Mouse (Mus musculus) kidney, embryonic 14.5 days (tissue): ENCODE measurements around the gene Castor1. TPM values are rescaled to one million over a fixed set of nuclear protein-coding genes. Genes with fewer than 3 reads are reported as not detected.

Source experiments
- ATAC-seq: fragments of 200-750 bp; cut with Nextera tagmentation; 2 replicates; pipeline ENCODE4 v1.8.0; 2017; ENCODE audit warnings: moderate number of reproducible peaks, mild to moderate bottlenecking, moderate TSS enrichment, moderate library complexity; ENCODE audit not compliant: low FRiP score, low TSS enrichment
- H3K27ac ChIP-seq: fragments of 300-500 bp; sonication (generic); 2 replicates; pipeline ENCODE4 v1.5.1; 2014; ENCODE audit warnings: low read depth, mild to moderate bottlenecking, low read length, moderate library complexity, mixed read lengths
- H3K27me3 ChIP-seq: fragments of 300-500 bp; sonication (generic); 2 replicates; pipeline ENCODE4 v1.6.1; 2014; ENCODE audit warnings: mild to moderate bottlenecking, low read length; ENCODE audit not compliant: control insufficient read depth, insufficient read depth
- H3K36me3 ChIP-seq: fragments of 300-500 bp; sonication (generic); 2 replicates; pipeline ENCODE4 v1.6.1; 2014; ENCODE audit warnings: low read length, mixed read lengths; ENCODE audit not compliant: control insufficient read depth, insufficient read depth
- H3K4me1 ChIP-seq: fragments of 300-500 bp; sonication (generic); 2 replicates; pipeline ENCODE4 v1.6.1; 2014; ENCODE audit warnings: low read length, mixed read lengths; ENCODE audit not compliant: control insufficient read depth, insufficient read depth
- H3K4me2 ChIP-seq: fragments of 300-500 bp; sonication (generic); replicated peaks from 2 replicates; pipeline ENCODE4 v1.6.1; 2014; ENCODE audit warnings: low read depth, mild to moderate bottlenecking, low read length
- H3K4me3 ChIP-seq: fragments of 300-500 bp; sonication (generic); 2 replicates; pipeline ENCODE4 v1.5.1; 2014; ENCODE audit warnings: mild to moderate bottlenecking, low read length
- H3K9ac ChIP-seq: fragments of 300-500 bp; sonication (generic); 2 replicates; pipeline ENCODE4 v1.6.1; 2014; ENCODE audit warnings: low read depth, mild to moderate bottlenecking, low read length, moderate library complexity
- H3K9me3 ChIP-seq: fragments of 300-500 bp; sonication (generic); 2 replicates; pipeline ENCODE4 v1.6.1; 2016; ENCODE audit warnings: low read length; ENCODE audit not compliant: control insufficient read depth
- WGBS: fragments of 180-500 bp; shearing (Covaris S2); extraction: QIAGEN DNeasy Blood & Tissue Kit; methylation state at CpG from one replicate; pipeline ENCODE4 v1.1.7; 2014; 5-methylcytosine and 5-hydroxymethylcytosine counted together
- polyA plus RNA-seq: library from polyadenylated mRNA; unstranded; fragments of >200 nt; fragmentation: Nextera tagmentation; extraction: Ambion mirVana; gene quantifications from 2 replicates; pipeline ENCODE4 v1.2.1, GENCODE M21; 2014

Castor1 gene
- polyA plus RNA-seq, 1 experiment from 2014 or later, result 5.3 TPM

DNA sequence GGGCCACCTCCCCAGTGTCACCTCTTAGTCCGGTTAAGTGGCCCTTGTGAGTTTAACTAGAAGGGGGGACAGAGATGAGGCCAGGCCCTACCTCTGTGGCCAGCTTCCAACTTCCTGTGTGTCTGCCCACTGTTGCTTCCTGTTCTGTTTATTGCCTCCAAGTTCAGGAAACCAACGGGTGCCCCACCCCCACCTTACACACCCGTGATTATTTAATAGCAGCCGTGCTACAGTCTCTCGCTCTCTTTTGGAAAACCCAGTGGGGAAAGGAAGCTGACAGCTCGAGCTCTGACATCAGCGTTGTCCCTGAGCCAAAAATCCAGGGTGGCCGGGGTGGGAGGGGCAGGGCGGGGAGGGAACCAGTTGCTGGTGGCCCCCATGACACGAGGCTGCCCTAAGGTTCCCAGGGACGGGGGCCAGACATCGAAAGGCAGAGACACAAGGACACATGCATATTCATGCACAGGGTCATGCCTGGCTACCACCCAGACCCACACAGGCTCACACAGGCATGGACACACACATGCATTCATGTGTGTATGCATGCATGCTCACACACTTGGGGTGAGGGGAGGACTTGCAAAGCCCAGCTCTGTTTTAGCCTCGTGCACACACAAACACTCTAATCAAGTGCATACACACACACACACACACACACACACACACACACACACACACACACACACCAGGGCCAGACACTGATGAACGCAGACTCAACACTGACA lies 42.6 kb downstream of the Castor1 start:
- no peak overlapping the region for H3K9ac ChIP-seq
- peaks cover 37% of the 10 kb centered on the region for H3K4me1 ChIP-seq
- H3K27me3 ChIP-seq, result peaks cover 6% of the 10 kb centered on the region; the same call in 1 of the 2 replicates
- ATAC-seq, result no peak
- no peak overlapping the region for H3K27ac ChIP-seq
- H3K36me3 ChIP-seq, result no peaks in the 10 kb centered on the region
- no peaks in the 10 kb centered on the region for H3K9me3 ChIP-seq
- H3K4me3 ChIP-seq, result no peak overlapping the region
- no peak overlapping the region for H3K4me2 ChIP-seq
- 39% methylated on average over 14 of the region's 14 CpGs for WGBS

DNA sequence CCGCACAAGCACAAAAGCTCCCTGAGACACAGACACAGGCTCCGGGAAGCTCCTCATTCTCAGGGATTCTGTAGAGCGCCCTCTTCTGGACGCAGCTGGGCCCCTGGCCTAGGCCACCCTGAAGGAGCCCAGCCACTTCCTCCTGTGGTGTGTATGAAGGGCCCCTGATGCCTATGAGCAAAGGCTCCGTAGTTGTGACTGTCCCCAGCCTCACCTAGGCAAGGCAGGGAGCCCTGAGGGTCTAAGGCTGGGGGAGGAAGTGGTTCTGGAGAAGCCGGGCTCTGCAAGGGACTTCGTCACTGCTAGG lies 43.1 kb downstream of the Castor1 start:
- 57% methylated on average over 7 of the region's 7 CpGs for WGBS
- ATAC-seq, result no peak
- H3K4me1 ChIP-seq, result peaks cover 37% of the 10 kb centered on the region
- H3K4me2 ChIP-seq, result no peak overlapping the region
- no peak overlapping the region for H3K4me3 ChIP-seq
- no peak overlapping the region for H3K27ac ChIP-seq
- H3K27me3 ChIP-seq, result peaks cover 10% of the 10 kb centered on the region; the same call in 1 of the 2 replicates
- no peaks in the 10 kb centered on the region for H3K9me3 ChIP-seq
- no peak overlapping the region for H3K9ac ChIP-seq
- H3K36me3 ChIP-seq, result no peaks in the 10 kb centered on the region

DNA sequence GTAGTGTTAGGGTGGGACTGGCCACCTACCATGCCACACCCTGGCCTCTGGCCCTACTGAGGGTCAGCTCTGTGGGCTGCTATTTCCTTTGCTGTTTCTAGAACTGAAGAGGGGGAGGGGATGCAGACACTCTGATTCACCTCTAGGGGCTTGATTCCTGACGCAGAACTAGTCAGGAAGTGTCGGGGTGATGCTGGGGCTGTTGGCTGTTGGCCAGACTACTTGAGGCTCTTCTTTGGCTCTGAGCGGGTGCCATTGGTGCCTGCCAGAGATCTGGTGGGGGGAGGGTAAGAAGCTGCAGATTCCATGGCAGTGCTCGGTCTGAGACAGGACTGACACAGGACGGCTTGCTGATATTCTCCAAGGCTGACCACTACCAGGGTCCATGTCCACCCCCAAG lies 43.9 kb downstream of the Castor1 start:
- Histone ChIP-seq H3K4me3 (no peak overlapping the region), H3K9ac (no peak overlapping the region), H3K27ac (no peak overlapping the region), H3K36me3 (no peaks in the 10 kb centered on the region), H3K9me3 (no peaks in the 10 kb centered on the region), H3K27me3 (peaks cover 10% of the 10 kb centered on the region), H3K4me2 (no peak overlapping the region), H3K4me1 (peaks cover 37% of the 10 kb centered on the region)
- WGBS, result 38% methylated on average over 5 of the region's 5 CpGs
- no peak for ATAC-seq

- H3K9ac ChIP-seq, result no peak overlapping the region
- no peaks in the 10 kb centered on the region for H3K9me3 ChIP-seq
- no peak overlapping the region for H3K27ac ChIP-seq
- H3K4me2 ChIP-seq, result no peak overlapping the region
- H3K4me3 ChIP-seq, result no peak overlapping the region
- 19% methylated on average over 7 of the region's 7 CpGs for WGBS
- peaks cover 37% of the 10 kb centered on the region for H3K4me1 ChIP-seq
- no peak for ATAC-seq
- H3K36me3 ChIP-seq, result no peaks in the 10 kb centered on the region
- peaks cover 16% of the 10 kb centered on the region for H3K27me3 ChIP-seq
Measured at GRCm38 (mm10) chr11:4262847-4263246, 44.8 kb downstream of the Castor1 start.

GRCm38 (mm10) chr11:4263296-4263695 lies 45.3 kb downstream of the Castor1 start:
- WGBS, result 21% methylated on average over 1 of the region's 1 CpGs
- Histone ChIP-seq H3K4me2 (no peak overlapping the region), H3K36me3 (no peaks in the 10 kb centered on the region), H3K9ac (no peak overlapping the region), H3K4me1 (peaks cover 37% of the 10 kb centered on the region), H3K9me3 (no peaks in the 10 kb centered on the region), H3K27me3 (peaks cover 20% of the 10 kb centered on the region), H3K4me3 (no peak overlapping the region), H3K27ac (no peak overlapping the region)
- ATAC-seq, result no peak

DNA sequence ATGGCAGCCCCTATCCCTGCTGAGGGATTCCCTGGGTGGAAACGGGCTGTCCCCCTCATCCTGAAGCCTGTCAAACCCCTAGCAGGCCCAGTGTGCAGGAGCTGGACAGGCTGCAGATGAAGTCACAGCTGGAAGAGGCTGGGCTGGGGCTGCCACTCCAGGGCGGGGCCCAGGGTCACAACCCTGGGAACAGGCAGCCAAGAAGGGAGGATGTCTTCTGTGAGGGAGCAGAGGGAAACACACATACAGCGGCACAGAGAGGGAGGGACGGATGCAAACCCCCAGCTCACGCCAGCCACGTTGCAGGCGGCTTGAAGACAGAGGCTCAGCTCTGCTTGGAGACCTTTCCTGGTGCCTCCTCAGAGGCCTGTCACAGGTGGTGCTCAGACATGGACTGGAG lies 46.0 kb downstream of the Castor1 start:
- ATAC-seq, result no peak
- no peak overlapping the region for H3K4me2 ChIP-seq
- peaks cover 23% of the 10 kb centered on the region for H3K27me3 ChIP-seq
- H3K4me3 ChIP-seq, result no peak overlapping the region
- H3K27ac ChIP-seq, result no peak overlapping the region
- peaks cover 37% of the 10 kb centered on the region for H3K4me1 ChIP-seq
- no peaks in the 10 kb centered on the region for H3K36me3 ChIP-seq
- no peaks in the 10 kb centered on the region for H3K9me3 ChIP-seq
- 47% methylated on average over 7 of the region's 7 CpGs for WGBS
- H3K9ac ChIP-seq, result no peak overlapping the region

GRCm38 (mm10) chr11:4266271-4267201 lies 48.5 kb downstream of the Castor1 start:
- H3K9me3 ChIP-seq, result no peaks in the 10 kb centered on the region
- ATAC-seq, result peak; percentile 66
- no peak overlapping the region for H3K27ac ChIP-seq
- WGBS, result under 1% methylated on average over 60 of the region's 61 CpGs
- peak overlapping the region; percentile 91 for H3K4me2 ChIP-seq
- peaks cover 27% of the 10 kb centered on the region; the same call in 1 of the 2 replicates for H3K4me1 ChIP-seq
- peak overlapping the region; percentile 53 for H3K4me3 ChIP-seq
- peaks cover 23% of the 10 kb centered on the region for H3K27me3 ChIP-seq
- H3K36me3 ChIP-seq, result no peaks in the 10 kb centered on the region
- peak overlapping the region; percentile 63 for H3K9ac ChIP-seq

- Histone ChIP-seq H3K4me3 (peak overlapping the region; percentile 53), H3K27me3 (peaks cover 23% of the 10 kb centered on the region), H3K27ac (no peak overlapping the region), H3K9me3 (no peaks in the 10 kb centered on the region), H3K4me2 (peak overlapping the region; percentile 91), H3K9ac (peak overlapping the region; percentile 63), H3K36me3 (no peaks in the 10 kb centered on the region), H3K4me1 (peaks cover 21% of the 10 kb centered on the region; the same call in 1 of the 2 replicates)
- under 1% methylated on average over 13 of the region's 13 CpGs for WGBS
- ATAC-seq, result no peak
Measured at GRCm38 (mm10) chr11:4267202-4267578, 49.2 kb downstream of the Castor1 start.

- Histone ChIP-seq H3K4me1 (peaks cover 9% of the 10 kb centered on the region; the same call in 1 of the 2 replicates), H3K9me3 (no peaks in the 10 kb centered on the region), H3K9ac (no peak overlapping the region), H3K4me2 (no peak overlapping the region), H3K36me3 (no peaks in the 10 kb centered on the region), H3K27ac (no peak overlapping the region), H3K4me3 (no peak overlapping the region), H3K27me3 (peaks cover 23% of the 10 kb centered on the region)
- no peak for ATAC-seq
- WGBS, result 92% methylated on average over 6 of the region's 6 CpGs
Measured at GRCm38 (mm10) chr11:4268500-4268899, 50.5 kb downstream of the Castor1 start.
